Mouse (Mus musculus) myocyte (in vitro differentiated cells): ENCODE measurements at regions not wholly inside any gene's neighbourhood (a gene's known extent, or its start where the extent isn't known, plus 50 kb on each side); places are given as distances from the start of the nearest gene placed in this dataset.

Experiments
- CEBPB ChIP-seq: IDR thresholded peaks from 2 replicates; pipeline ENCODE4 v1.6.1; 2011; ENCODE audit warnings: mild to moderate bottlenecking, moderate library complexity; ENCODE audit not compliant: poor library complexity, insufficient read depth, severe bottlenecking
- E2F4 ChIP-seq: IDR thresholded peaks from one replicate; pipeline ENCODE4 v1.6.1; 2011; ENCODE audit warnings: mild to moderate bottlenecking, control low read depth, moderate library complexity; ENCODE audit not compliant: insufficient read depth
- MAX ChIP-seq: IDR thresholded peaks from one replicate; pipeline ENCODE4 v1.6.1; 2011; ENCODE audit warnings: low read depth, mild to moderate bottlenecking, control low read depth
- MYOD1 ChIP-seq, 3 experiments: IDR thresholded peaks; one replicate each; pipeline ENCODE4 v1.6.1; 2011; ENCODE audit warnings: control low read depth in 2 of 3, low read depth in 2 of 3, mild to moderate bottlenecking in 2 of 3, moderate library complexity in 1 of 3; ENCODE audit not compliant: insufficient read length in 2 of 3, control insufficient read depth in 1 of 3
- MYOG ChIP-seq, 3 experiments: IDR thresholded peaks; one replicate each; pipeline ENCODE4 v1.6.1; 2011; ENCODE audit warnings: control low read depth in 2 of 3, low read depth in 2 of 3, mild to moderate bottlenecking in 2 of 3; ENCODE audit not compliant: insufficient read length in 2 of 3, control insufficient read depth in 1 of 3, insufficient read depth in 1 of 3
- POLR2A ChIP-seq: IDR thresholded peaks from one replicate; pipeline ENCODE4 v1.6.1; 2011; ENCODE audit warnings: low read depth, mild to moderate bottlenecking, control low read depth, moderate library complexity; ENCODE audit not compliant: insufficient read length
- POLR2AphosphoS2 ChIP-seq: IDR thresholded peaks from one replicate; pipeline ENCODE4 v1.6.1; 2011; ENCODE audit warnings: low read depth, control low read depth; ENCODE audit not compliant: insufficient read length
- REST ChIP-seq: IDR thresholded peaks from one replicate; pipeline ENCODE4 v1.6.1; 2011; ENCODE audit warnings: mild to moderate bottlenecking, control low read depth, moderate library complexity; ENCODE audit not compliant: insufficient read depth, insufficient read length
- TCF12 ChIP-seq: IDR thresholded peaks from one replicate; pipeline ENCODE4 v1.6.1; 2011; ENCODE audit warnings: mild to moderate bottlenecking, control low read depth; ENCODE audit not compliant: poor library complexity, insufficient read depth, severe bottlenecking
- TCF3 ChIP-seq: IDR thresholded peaks from one replicate; pipeline ENCODE4 v1.6.1; 2011; ENCODE audit warnings: low read depth, control low read depth; ENCODE audit not compliant: insufficient read length
- USF1 ChIP-seq: IDR thresholded peaks from one replicate; pipeline ENCODE4 v1.6.1; 2011; ENCODE audit warnings: low read depth, mild to moderate bottlenecking, control low read depth, moderate library complexity

- TF ChIP-seq E2F4 (no peak), POLR2A (no peak), MAX (no peak), CEBPB (no peak), MYOG (IDR thresholded peaks at IDR 0.05; ENCODE audit: control insufficient read depth in 1 of 3, insufficient read depth in 1 of 3, insufficient read length in 2 of 3, low read depth in 2 of 3) (no peak), MYOD1 (IDR thresholded peaks at IDR 0.05; ENCODE audit: control insufficient read depth in 1 of 3, insufficient read length in 2 of 3, low read depth in 2 of 3) (no peak), REST (no peak), TCF12 (no peak), USF1 (no peak), POLR2AphosphoS2 (no peak), TCF3 (no peak)
Measured at GRCm38 (mm10) chr6:31031022-31031421, 72.1 kb upstream of the Klf14 start.
